Mouse (Mus musculus) heart, embryonic 11.5 days (tissue): Measurements from ENCODE around the gene Rgs11. TPM values are rescaled to one million over a fixed set of nuclear protein-coding genes. Genes with fewer than 3 reads are reported as not detected.
A peak's percentile ranks its signal among the peaks of the same experiment; 100 is the strongest.

Experiments used
- ATAC-seq: fragments of 200-750 bp; cut with Nextera tagmentation; replicated peaks from 2 replicates; pipeline ENCODE4 v1.8.0; 2017; ENCODE audit warnings: moderate library complexity; ENCODE audit not compliant: insufficient number of reproducible peaks, low FRiP score, low TSS enrichment
- H3K27ac ChIP-seq: fragments of 300-500 bp; sonication (generic); 2 replicates; pipeline ENCODE4 v1.5.1; 2014; ENCODE audit warnings: mild to moderate bottlenecking, low read depth, low read length
- H3K27me3 ChIP-seq: fragments of 300-500 bp; sonication (generic); 2 replicates; pipeline ENCODE4 v1.6.1; 2014; ENCODE audit warnings: mild to moderate bottlenecking, low read length, mixed read lengths; ENCODE audit not compliant: control insufficient read depth, insufficient read depth
- H3K36me3 ChIP-seq: fragments of 300-500 bp; sonication (generic); 2 replicates; pipeline ENCODE4 v1.6.1; 2014; ENCODE audit warnings: mild to moderate bottlenecking, low read length, moderate library complexity, mixed read lengths; ENCODE audit not compliant: control insufficient read depth, insufficient read depth
- H3K4me1 ChIP-seq: fragments of 300-500 bp; sonication (generic); 2 replicates; pipeline ENCODE4 v1.6.1; 2014; ENCODE audit warnings: low read length; ENCODE audit not compliant: control insufficient read depth, insufficient read depth
- H3K4me2 ChIP-seq: fragments of 300-500 bp; sonication (generic); 2 replicates; pipeline ENCODE4 v1.6.1; 2014; ENCODE audit warnings: mild to moderate bottlenecking, moderate library complexity
- H3K4me3 ChIP-seq: fragments of 300-500 bp; sonication (generic); 2 replicates; pipeline ENCODE4 v1.5.1; 2014; ENCODE audit warnings: low read depth, low read length
- H3K9ac ChIP-seq: fragments of 300-500 bp; sonication (generic); 2 replicates; pipeline ENCODE4 v1.6.1; 2014; ENCODE audit warnings: mild to moderate bottlenecking, low read depth, low read length, moderate library complexity
- H3K9me3 ChIP-seq: fragments of 300-500 bp; sonication (generic); replicated peaks from 2 replicates; pipeline ENCODE4 v1.6.1; 2016; ENCODE audit warnings: low read length; ENCODE audit not compliant: control insufficient read depth
- WGBS: fragments of 180-500 bp; shearing (Covaris S2); extraction: QIAGEN DNeasy Blood & Tissue Kit; methylation state at CpG from one replicate; pipeline ENCODE4 v1.1.7; 2014; ENCODE audit not compliant: insufficient replicate concordance; 5-methylcytosine and 5-hydroxymethylcytosine counted together
- polyA plus RNA-seq: library from polyadenylated mRNA; unstranded; fragments of >200 nt; fragmentation: Nextera tagmentation; extraction: Ambion mirVana; gene quantifications from 2 replicates; pipeline ENCODE4 v1.2.1, GENCODE M21; 2014

Gene Rgs11
- polyA plus RNA-seq, 1 experiment from 2014 or later, result 5.8 TPM

DNA sequence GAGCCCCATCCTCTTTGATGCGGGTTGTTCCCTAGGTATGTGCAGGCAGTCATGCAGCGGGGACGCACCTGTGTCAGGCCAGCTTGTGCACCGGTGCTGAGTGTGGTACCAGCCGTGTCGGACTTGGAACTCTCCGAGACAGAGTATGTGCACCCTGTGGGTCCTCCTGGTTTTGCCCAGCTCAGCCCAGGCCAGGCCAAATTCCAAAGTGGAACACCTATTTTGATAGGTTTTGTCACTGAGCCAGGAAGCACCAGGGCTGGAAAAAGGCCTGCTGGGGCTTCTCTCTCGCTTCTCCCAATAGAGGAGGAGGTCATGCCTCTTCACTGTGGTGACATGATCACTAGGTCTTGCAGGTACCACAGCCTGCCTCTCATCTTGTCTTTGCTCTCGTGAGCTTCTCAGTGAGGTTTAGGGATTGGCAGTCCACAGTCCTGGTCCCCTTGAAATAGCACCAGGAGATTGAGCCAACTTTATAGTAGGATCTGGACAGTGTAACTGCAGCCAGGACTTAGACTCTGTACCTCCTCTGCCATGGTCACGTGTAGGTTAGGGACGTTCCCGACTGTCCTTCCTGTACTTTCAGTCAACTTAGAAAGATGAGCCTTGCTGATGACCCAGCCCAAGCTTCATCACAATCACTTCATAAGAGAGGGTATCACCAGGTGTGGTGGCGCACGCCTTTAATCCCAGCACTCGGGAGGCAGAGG lies 10.1 kb upstream of the Rgs11 start:
- Histone ChIP-seq H3K4me2 (no peak overlapping the region), H3K9me3 (no peaks in the 10 kb centered on the region), H3K27me3 (no peaks in the 10 kb centered on the region), H3K4me3 (no peak overlapping the region), H3K9ac (no peak overlapping the region), H3K4me1 (no peaks in the 10 kb centered on the region), H3K36me3 (peaks cover 36% of the 10 kb centered on the region), H3K27ac (no peak overlapping the region)
- WGBS, result 92% methylated on average over 15 of the region's 15 CpGs
- no peak for ATAC-seq

DNA sequence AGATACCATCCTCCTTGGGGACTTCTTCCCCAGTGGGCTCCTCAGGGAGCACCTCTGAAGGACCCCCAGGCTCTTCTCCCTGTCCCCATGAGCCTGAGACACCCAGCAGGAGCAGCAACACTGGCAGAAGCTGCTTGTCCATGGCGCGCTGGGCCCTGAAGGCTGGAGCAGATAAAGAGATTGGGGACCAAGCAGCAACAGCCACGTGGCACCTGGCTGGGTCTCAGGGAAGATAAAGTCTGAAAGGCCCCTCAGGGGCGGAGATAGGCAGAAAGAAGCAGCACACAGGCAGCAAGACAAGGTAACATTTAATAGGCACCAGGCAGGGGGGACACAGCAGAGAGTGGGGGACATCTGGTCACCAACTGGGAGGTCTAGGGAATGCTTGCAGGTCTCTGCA lies 3.9 kb upstream of the Rgs11 start, which contains the start of gene Pdia2:
TSS of gene Pdia2 (minus strand) at position 196 of the 400 bp plus-strand sequence.
- Histone ChIP-seq H3K4me2 (peak within 1 kb of the TSS; percentile 11; the same call in 1 of the 2 replicates), H3K36me3 (peaks cover 17% of the 10 kb centered on the region), H3K9ac (no peak within 1 kb of the TSS), H3K27me3 (peaks cover 50% of the 10 kb centered on the region), H3K4me3 (no peak within 1 kb of the TSS; the same call in 1 of the 2 replicates), H3K4me1 (peaks cover 16% of the 10 kb centered on the region), H3K9me3 (no peaks in the 10 kb centered on the region), H3K27ac (no peak within 1 kb of the TSS)
- WGBS, result 55% methylated on average over 4 of the region's 4 CpGs
- ATAC-seq, result no peak

DNA sequence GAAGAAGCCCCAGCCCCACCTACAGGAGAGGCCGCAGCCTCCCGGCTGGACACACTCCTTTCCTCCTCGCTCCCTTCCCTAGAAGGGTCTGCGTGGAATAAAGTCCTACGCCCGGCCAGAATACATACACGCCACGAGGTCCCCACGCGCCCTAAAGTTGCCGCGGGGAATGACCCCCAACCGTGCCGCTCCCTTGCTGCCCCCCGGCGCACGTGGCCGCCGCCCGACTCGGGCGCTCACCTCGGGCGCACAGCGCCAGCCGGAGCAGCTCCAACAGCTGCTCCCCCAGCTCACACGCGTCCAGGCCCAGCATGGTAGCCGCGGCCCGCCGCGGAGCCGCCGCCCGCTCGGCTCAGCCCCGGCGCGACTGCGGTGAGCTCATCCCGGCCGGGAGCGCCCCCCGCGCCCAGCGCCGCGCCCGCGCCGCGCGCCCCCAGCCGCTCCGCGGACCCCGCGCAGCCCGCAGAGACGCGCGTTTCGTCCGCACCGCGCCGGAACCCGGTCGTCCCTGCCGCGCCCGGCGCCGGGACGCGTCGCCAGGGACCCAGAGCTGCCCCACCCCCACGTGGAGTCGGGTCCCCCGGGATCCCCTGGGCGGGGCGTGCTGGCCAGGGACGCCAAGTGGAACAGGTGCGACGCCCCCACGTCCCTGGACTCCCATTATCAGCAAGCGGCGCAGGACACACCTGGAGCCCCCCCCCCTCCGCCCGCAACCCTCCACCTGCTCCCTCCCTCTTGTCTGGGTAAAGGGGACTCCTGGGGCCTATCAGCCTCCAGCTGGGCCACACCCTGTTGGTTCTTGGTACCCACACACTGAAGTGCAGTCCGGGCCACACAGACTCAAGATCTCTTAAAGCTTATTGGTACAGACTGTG lies 1.7 kb upstream of the Rgs11 start:
- ATAC-seq, result no peak
- WGBS, result 1% methylated on average over 87 of the region's 92 CpGs
- H3K27me3 ChIP-seq, result peaks cover 62% of the 10 kb centered on the region

DNA sequence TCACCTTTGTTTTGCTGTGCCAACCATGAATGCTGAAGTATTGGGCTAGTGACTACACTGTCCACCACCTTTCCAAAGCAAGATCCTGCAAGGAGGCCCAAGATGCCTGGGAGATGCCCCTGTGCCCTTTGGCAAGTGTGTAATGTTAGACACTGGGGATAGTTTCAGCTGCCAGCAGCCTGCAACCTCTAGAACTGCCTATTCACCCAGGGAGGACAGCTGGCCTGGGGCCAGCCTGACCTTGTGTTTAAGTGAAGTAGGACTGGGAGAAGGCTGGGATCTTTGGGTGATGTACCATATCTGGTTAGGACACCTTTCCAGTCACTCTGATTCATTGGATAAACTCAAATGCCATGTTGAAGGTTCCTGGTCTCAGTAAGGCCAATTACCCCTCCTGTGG lies 753 bp upstream of the Rgs11 start:
- Histone ChIP-seq H3K36me3 (peaks cover under 1% of the 10 kb centered on the region; the same call in 1 of the 2 replicates), H3K9me3 (no peaks in the 10 kb centered on the region), H3K4me3 (no peak overlapping the region), H3K4me1 (peaks cover 16% of the 10 kb centered on the region), H3K4me2 (no peak overlapping the region), H3K27me3 (peaks cover 62% of the 10 kb centered on the region), H3K9ac (no peak overlapping the region), H3K27ac (no peak overlapping the region)
- no peak for ATAC-seq

More for the DNA sequence above, 1.7 kb upstream of the Rgs11 start:
- H3K4me2 ChIP-seq, result peak overlapping the region; percentile 99
- peaks cover 16% of the 10 kb centered on the region for H3K4me1 ChIP-seq
- peaks cover 8% of the 10 kb centered on the region for H3K36me3 ChIP-seq
- H3K9ac ChIP-seq, result peak overlapping the region; percentile 68
- no peak overlapping the region for H3K27ac ChIP-seq
- H3K9me3 ChIP-seq, result no peaks in the 10 kb centered on the region
- H3K4me3 ChIP-seq, result peak overlapping the region; percentile 60

DNA sequence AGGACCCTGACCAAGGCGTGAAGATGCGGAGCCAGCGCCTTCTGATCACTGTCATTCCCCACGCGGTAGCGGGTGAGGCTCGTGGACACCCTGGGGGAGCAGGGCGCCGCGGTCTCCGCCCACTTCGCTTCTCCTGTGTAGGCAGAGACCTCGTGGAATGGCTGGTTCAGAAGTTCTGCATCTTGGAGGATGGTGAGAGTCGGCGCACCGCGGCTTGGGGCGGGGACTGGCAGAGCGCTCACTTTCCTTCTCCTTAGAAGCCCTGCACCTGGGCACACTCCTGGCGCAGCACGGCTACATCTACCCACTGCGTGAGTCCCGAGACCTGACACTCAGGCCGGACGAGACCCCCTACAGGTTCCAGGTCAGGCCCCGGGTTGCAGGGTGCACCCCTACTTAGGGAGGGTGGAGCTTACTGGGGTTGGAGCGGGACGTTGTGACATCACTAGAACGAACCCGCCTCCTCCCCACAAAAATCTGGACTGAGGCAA lies 615 bp downstream of the Rgs11 start:
- Histone ChIP-seq H3K4me1 (peaks cover 16% of the 10 kb centered on the region), H3K9ac (peak overlapping the region; percentile 52; the same call in 1 of the 2 replicates), H3K27me3 (peaks cover 62% of the 10 kb centered on the region), H3K4me2 (peak overlapping the region; percentile 95), H3K36me3 (no peaks in the 10 kb centered on the region), H3K27ac (no peak overlapping the region), H3K9me3 (no peaks in the 10 kb centered on the region), H3K4me3 (peak overlapping the region; percentile 55)
- ATAC-seq, result no peak
- WGBS, result 2% methylated on average over 30 of the region's 30 CpGs

DNA sequence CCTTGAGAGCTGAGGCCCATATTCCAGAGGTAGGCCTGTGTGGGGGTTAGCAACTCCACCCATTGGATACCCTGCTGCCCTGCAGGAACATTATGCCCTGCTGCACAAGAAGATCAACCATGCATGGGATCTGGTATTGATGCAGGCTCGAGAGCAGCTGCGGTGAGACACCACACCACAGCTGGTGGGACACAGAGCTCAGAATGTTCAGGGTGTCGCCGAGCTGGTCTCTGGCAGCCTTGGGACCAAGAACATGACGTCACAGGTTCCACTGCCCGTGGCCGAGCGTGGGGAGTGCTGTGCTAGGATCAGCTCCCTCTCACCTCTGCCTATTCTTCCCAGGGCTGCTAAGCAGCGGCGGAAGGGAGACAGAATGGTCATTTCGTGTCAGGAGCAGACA lies 2.0 kb downstream of the Rgs11 start:
- 34% methylated on average over 11 of the region's 11 CpGs for WGBS
- no peaks in the 10 kb centered on the region for H3K9me3 ChIP-seq
- no peak overlapping the region for H3K27ac ChIP-seq
- no peak overlapping the region for H3K4me3 ChIP-seq
- ATAC-seq, result no peak
- peaks cover 16% of the 10 kb centered on the region for H3K4me1 ChIP-seq
- H3K9ac ChIP-seq, result no peak overlapping the region
- no peaks in the 10 kb centered on the region for H3K36me3 ChIP-seq
- peak overlapping the region; percentile 7; the same call in 1 of the 2 replicates for H3K4me2 ChIP-seq
- peaks cover 53% of the 10 kb centered on the region for H3K27me3 ChIP-seq

DNA sequence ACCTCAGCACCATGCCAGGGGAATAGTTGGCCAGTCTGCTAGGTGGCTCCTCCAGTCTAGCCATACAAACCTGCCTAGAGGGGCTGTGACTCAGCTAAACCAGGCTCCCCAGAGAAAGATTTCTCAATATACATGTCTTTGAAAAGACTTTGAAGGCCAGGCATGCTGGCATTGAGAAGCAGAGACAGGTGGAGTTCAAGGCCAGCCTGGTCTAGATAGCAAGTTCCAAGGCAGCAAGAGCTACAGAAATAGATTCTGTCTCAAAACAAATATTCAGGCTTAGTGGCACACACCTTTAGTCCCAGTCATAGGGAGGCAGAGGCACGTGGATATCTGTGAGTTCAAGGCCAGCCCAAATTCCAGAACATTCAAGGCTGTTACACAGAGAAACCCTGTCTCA lies 3.6 kb downstream of the Rgs11 start:
- Histone ChIP-seq H3K4me1 (peaks cover 8% of the 10 kb centered on the region), H3K27ac (no peak overlapping the region), H3K9me3 (no peaks in the 10 kb centered on the region), H3K9ac (no peak overlapping the region), H3K4me2 (no peak overlapping the region), H3K27me3 (peaks cover 37% of the 10 kb centered on the region), H3K36me3 (no peaks in the 10 kb centered on the region), H3K4me3 (no peak overlapping the region)
- ATAC-seq, result no peak
- WGBS, result 32% methylated on average over 1 of the region's 1 CpGs

DNA sequence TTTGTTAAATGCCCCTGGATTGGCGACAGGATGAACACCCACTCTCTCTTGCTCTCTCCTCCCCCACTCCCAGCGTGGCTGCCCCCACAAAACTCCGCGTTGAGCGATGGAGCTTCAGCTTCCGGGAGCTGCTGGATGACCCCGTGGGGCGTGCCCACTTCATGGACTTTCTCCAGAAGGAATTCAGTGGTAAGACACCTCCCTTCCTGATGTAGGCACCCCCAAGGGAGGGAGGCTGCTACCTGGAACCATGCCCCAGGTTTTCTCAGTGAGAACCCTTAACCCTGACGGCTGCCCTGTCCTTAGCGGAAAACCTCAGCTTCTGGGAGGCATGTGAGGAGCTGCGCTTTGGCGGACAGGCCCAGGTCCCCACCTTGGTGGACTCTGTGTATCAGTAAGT lies 4.9 kb downstream of the Rgs11 start, which contains the start of gene Arhgdig:
TSS of gene Arhgdig (minus strand) at position 101 of the 400 bp plus-strand sequence.
- no peak for ATAC-seq
- Histone ChIP-seq H3K27me3 (peaks cover 24% of the 10 kb centered on the region), H3K4me1 (peaks cover 6% of the 10 kb centered on the region), H3K4me3 (no peak within 1 kb of the TSS), H3K27ac (no peak within 1 kb of the TSS), H3K9me3 (no peaks in the 10 kb centered on the region), H3K4me2 (no peak within 1 kb of the TSS), H3K36me3 (no peaks in the 10 kb centered on the region), H3K9ac (no peak within 1 kb of the TSS)
- 84% methylated on average over 12 of the region's 12 CpGs for WGBS
